Mouse (Mus musculus) left cerebral cortex, postnatal 14 days (tissue): ENCODE data around the gene Pogz. TPM values are rescaled to one million over a fixed set of nuclear protein-coding genes. Genes with fewer than 3 reads are reported as not detected.

Source experiments
- DNase-seq, 2 experiments: peaks; one replicate each; pipeline ENCODE4 v3.0.0; 2021 to 2022; ENCODE audit warnings: low spot score in 2 of 2, mixed read lengths in 1 of 2
- intact Hi-C: fragments of 180-260 bp; cut with DNase I; formaldehyde crosslinking; loops from one replicate; pipeline ENCODE4 v1.15.1; 2025
- total RNA-seq, 2 experiments: library from RNA; stranded (reverse); gene quantifications; 2 replicates each; pipeline ENCODE4 v1.2.3; 2021

Pogz gene
- total RNA-seq, 2 experiments from 2014 or later, result 53.7 to 57.9 TPM

DNA sequence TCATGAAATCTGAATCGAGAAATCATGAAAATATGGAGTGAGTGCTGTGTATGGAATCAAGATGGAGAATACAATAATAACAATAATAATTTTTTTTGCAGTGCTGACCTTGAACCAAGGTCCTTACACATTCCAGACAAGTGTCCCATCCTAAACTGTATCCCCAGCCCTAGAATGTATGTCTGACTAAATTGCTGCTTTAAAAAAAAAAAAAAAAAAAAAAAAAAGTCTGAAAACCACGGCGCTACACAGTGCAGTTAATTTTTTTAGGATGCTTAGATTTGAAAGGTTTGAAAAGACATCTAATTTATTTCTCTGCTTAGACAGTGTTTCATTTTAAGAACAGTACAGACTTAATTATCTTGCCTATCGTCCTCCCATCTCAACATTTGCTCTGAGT is 15.3 kb upstream of the Pogz start:
- intact Hi-C loops, result no loop called here
- no peak for DNase-seq

DNA sequence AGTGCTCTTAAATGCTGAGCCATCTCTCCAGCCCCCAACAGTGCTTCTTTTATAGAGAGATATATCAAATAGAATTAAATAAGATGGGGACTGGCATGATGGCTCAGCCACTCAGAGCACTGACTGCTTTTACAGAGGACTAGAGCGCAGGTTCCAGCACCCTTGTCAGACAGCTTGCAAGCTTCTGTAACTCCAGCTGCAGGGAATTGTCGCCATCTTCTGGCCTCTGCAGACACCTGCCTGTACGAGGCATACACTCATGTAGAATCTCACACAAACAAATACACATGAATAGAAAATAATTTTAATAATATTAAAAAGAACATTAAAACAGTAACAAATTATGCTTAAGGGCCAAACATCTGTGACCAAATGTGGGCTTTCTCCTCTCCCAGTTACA is 13.3 kb upstream of the Pogz start:
- intact Hi-C loops, result no loop called here
- DNase-seq, result no peak

DNA sequence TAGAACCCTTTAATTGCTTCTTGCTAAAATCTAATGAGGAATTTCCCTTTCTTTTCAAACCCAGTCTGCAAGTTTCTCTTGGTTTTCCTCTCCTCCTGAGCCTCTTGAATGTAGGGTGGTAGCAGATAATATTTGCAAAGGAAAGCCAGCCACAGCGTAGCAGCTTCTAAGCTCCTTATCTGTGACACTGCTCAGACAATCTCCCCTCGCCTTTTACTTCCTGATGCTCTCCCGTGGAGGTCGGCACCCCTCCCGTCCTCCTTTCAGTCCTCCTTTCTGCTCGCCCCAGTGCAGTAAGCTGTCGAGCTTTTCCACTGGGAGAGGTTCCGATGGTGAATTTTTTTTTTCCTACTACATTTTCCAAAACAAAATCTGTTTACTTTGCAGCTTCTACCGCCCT is 5.3 kb upstream of the Pogz start:
- intact Hi-C loops, result no loop called here
- DNase-seq, result no peak

DNA sequence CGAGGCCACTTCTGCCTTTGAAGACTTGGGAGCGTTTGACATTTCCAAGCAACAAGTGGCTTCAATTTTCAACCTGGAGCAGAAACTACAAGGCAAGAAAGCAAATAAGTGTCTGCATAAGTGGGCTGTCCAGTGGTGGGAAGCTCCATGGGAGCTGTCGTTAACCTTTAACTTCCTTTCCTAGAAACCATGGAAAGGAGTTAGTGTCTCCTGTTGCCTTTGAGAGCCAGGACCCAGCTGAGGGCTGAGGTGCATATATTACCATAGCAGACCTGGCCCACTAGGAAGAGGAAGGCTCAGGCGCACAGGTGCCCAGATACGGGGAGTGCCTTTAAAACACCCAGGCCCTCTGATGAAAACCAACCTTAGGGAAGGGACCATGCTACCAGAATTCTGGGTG is 4.7 kb upstream of the Pogz start:
- no peak for DNase-seq
- intact Hi-C loops, result no loop called here

DNA sequence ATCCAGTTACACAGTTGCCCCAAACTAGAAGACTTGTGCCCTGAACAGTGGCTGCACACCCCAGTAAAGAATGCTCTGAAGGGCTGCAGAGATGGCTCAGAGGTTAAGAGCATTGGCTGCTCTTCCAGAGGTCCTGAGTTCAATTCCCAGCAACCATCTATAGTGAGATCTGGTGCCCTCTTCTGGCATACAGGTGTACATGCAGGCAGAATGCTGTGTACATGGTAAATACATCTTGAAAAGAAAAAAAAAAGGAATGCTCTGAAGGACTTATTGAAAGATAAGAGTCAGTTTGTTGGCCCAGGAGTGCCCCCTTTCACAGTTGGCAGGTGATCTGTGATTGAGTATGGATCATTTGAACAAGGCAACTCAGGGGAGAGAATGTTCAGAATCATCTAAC is 4.0 kb upstream of the Pogz start:
- intact Hi-C loops, result no loop called here
- DNase-seq, result no peak

DNA sequence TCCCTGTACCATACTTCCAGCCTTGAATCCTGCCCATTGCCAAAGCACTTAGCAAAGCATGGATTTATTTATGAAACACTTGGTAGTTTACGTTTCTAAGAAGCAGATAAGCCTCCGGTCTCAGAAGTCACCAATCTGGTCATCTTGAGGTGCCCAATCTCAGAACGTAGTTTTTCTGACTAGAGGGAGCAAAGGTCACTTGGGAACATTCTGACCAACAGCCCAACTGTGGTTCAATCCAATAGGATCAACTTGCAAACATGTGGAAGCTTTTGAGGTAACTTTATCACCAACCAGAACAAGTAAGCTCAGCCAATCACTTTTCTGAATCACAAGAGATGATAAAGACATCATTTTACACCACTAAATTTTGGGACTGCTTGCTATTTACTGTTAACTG is 2.0 kb upstream of the Pogz start:
- intact Hi-C loops, result loop anchor here (5.0 kb wide), 2 partner anchors 48 to 253 kb away; partner anchors contain the start of genes Cgn and Snx27

DNA sequence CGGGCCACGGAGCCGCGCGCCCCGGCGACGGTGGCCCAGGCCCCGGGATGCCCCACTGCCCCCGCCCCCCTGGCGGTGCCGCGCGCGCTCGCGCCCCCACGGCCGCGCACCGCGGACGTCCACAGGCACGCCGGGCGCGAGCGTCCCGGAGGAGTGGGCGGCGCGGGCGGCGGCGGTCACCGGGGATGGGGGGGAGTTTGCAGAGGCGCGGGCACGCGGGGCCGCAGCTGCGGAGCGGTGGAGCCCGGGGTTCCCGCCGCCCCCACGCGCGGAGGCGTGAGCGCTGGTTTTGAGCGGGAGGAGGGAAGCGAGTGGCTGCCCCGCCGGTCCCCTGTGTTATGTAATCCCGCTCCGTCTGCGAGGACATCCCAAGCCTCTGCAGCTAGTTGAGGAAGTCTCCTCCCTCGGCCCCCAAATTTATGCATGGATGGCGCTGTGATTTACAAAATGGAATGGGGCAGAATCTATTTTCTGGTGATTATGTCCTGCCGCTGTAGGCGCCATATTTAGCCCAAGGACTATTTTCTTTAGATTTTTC is 661 bp downstream of the Pogz start:
- intact Hi-C loops, result loop anchor here (1.0 to 5.0 kb wide), 3 partner anchors 17 to 256 kb away; partner anchors contain the start of genes Cgn and Snx27
- DNase-seq, result peak; percentile 90 to 96

More for the DNA sequence above, 2.0 kb upstream of the Pogz start:
- DNase-seq, result no peak

DNA sequence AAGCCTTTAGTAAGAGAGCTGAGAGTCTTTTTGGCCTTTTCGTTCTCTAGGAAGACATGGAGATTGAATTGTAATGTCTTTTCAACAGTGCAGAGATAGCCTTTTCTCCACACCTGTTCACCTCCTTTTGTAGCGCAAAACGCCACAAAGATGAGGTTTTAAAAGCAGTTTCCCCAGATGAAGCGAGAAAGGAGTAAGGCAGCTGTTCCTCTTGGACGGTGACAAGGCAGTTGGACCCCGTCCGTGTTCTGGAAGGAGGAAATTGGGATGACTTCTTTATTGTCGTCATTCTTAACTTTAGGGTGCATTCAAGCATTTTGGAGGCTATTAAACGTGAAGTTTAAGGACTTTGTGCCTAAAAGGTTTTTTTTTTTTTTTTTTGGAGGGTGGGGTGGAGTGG is 1.3 kb downstream of the Pogz start:
- intact Hi-C loops, result loop anchor here (5.0 kb wide), 2 partner anchors 51 to 256 kb away; partner anchors contain the start of genes Cgn and Snx27
- DNase-seq, result no peak

DNA sequence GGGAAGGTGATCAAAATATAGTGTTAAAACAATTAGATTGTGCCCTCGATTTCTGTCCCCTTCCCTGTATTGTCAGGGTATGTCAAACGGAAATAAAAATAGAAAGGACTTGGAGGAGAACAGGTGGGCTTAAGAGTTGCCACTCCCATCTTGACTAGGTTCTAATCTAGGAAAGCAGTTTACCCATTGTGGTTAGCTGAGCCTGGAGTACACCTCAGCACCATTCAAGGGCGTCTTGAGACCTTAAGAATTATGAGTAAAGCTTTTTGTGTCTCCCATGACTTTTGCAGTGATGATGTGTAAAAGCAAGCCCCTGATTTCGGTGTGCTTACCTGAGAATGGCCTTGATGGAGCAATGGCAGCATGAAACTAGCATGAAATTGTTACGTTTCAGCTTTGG is 1.7 kb downstream of the Pogz start:
- DNase-seq, result no peak
- intact Hi-C loops, result loop anchor here (5.0 kb wide), 2 partner anchors 52 to 257 kb away; partner anchors contain the start of genes Cgn and Snx27

DNA sequence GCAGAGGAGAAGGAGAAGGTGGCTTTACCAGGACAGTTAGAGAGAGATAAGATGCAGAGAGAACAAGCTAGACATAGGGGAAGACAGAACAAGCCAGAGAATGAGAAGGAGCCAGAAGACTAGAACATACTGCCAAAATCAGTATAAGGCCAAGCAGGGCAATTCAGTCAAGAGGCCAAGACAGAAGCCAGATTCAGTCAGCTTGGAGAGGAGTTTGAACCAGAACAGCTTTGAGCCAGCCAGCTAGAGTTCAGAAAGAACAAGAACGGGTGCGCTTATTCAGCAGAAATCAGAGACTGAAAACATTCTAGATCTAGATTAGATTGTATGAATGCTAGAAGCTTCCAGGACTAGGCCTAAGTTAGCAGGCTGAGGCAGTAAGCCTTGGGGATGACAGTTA is 10.0 kb downstream of the Pogz start:
- intact Hi-C loops, result no loop called here

DNA sequence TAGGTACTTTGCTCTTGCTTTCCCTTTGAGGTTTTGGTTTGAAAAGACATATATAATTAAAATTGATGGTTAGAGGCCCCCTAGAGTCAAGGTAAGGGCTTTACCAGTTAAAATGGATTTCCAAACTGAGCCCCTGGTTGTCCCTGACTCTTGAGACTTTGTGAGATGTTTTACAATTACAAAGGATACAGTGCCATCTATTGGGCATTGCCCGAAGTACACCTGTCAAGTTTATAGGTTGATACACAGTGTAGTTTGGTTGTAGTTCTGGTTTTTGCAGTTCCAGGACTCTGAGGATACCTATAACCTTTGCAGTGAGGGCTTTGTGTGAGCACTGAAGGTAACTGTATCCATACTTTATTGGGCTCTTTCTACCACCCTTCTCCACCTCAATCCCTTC is 12.0 kb downstream of the Pogz start:
- intact Hi-C loops, result no loop called here
- DNase-seq, result peak; percentile 79

More for the DNA sequence above, 10.0 kb downstream of the Pogz start:
- DNase-seq, result no peak

DNA sequence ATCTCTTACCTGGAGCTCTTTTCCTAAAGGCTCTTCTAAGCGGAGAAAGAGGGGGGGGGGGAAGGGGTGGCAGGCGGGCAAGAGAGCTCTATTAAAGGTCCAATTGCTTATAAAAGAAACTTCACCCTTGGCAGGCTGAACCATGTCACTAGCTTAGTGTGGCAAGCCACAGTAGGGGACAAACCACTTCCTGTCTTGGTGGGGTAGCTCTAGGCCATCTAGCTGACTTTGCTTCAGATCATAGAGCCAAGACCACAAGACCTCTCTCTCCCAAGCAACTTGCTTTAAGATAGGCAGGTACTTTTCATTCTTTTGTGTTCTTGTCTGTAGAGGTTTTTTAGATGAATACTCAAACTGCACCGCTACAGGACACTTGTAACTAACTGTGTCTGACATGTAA is 14.4 kb downstream of the Pogz start:
- intact Hi-C loops, result no loop called here
- no peak for DNase-seq

DNA sequence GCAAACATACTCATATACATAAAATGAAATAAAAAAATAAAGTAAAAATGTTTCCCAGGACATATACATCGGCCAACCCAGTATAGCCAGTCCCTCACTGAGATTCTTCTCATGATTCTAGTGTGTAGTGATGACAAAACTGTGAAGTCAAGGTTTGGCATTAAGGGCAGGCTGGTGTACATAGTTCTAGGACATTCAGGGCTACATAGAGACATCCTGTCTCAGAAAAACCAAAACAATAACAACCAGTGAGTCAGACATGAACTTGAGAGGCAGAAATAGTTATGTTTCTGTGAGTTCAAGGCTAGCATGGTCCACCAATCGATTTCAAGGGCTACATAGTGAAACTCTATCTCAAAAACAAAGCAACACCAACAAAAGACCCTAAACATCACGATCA is 14.8 kb downstream of the Pogz start:
- DNase-seq, result no peak
- intact Hi-C loops, result no loop called here

DNA sequence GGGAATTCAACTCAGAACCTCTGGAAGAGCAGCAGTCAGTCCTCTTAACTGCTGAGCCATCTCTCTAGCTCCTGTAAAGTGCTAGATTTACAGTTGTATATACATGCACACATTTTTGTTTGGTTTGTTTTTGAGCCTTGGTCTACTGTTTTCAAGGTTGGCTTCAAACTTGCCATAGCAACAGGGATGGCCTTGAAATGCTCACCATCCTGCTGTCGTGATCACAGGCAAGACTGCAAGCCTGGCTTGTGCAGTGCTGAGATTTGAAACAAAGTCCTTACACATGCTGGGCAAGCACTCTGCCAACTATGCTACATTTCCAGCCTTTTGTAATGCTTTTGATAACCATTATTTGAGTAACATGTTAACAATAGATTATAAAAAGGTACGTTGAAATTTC is 22.1 kb downstream of the Pogz start:
- intact Hi-C loops, result no loop called here

DNA sequence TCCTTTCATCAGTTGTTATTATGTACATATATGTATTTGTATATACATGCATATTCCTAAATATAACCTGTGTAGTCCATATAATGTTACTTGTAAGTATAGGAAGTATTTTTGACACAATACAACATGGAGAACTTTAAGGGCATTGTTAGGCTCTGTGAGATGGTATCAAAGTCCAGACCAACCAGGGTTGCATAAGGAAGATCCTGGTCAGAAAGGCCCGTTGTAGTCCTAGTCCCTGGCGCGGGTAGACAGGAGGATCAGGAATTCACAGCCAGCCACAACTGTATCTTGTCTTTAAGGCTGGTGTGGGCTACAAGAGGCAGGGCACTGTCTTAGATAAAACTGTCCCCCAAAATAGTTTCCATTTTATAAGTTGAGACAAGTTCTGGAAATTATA is 31.6 kb downstream of the Pogz start:
- intact Hi-C loops, result no loop called here
- DNase-seq, result no peak

More for the DNA sequence above, 22.1 kb downstream of the Pogz start:
- DNase-seq, result no peak

DNA sequence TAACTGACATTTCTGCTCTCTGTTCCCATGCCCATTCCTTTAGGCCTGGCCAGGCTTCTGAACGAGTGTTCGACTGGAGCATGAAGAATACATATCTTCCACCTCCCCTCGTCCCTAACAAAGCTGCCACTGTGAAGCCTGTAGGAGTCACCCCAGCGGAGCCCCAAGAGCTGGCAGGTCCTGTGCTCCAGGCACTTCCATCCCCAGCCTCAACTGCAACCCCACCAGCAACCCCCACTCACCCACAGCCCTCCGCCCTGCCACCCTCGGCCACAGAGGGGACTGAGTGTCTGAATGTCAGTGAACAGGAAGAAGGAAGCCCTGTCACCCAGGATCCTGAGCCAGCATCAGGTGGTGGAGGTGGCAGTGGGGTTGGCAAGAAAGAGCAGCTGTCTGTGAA is 41.3 kb downstream of the Pogz start:
- intact Hi-C loops, result no loop called here
- no peak for DNase-seq

DNA sequence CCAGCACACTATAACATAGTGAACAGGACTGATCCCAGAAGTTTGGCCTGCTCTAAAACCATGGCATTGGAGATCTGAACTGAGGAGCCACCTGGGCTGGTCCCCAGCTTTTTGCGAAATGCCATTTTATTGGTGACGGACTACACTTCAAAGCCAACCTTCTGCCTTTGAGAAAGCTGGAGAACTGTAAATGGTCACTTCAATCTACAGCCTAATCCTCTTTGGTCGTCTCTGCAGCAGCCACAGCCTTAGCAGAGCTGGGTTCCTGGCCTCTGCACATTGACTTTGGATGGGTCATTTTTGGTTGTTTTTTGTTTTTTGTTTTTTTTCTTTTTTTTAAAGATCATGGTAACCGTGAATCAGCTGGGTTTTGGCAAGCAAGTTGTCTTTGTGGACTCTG is 44.5 kb downstream of the Pogz start:
- no peak for DNase-seq
- intact Hi-C loops, result loop anchor here (5.0 kb wide), 1 partner anchor 115 kb away; no protein-coding TSS in a partner anchor

DNA sequence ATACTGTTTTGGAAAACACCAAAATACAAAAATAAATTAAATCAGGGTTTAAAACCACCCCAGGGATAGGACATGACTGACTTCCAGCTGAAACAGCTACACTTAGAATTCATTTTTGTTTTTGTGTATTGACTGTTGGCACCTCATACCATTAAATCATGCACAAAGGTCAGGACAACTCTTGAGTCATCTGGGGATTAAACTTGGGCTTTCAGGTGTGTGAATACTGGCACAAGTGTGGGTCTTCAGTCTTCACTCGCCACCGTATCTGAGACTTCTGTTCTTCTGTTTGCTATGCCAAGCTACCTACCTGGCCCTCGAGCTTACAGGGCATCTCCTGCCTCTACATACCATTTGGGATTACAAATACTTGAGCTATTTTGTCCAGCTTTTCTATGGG is 45.2 kb downstream of the Pogz start:
- intact Hi-C loops, result loop anchor here (5.0 kb wide), 1 partner anchor 115 kb away; no protein-coding TSS in a partner anchor
- DNase-seq, result no peak

DNA sequence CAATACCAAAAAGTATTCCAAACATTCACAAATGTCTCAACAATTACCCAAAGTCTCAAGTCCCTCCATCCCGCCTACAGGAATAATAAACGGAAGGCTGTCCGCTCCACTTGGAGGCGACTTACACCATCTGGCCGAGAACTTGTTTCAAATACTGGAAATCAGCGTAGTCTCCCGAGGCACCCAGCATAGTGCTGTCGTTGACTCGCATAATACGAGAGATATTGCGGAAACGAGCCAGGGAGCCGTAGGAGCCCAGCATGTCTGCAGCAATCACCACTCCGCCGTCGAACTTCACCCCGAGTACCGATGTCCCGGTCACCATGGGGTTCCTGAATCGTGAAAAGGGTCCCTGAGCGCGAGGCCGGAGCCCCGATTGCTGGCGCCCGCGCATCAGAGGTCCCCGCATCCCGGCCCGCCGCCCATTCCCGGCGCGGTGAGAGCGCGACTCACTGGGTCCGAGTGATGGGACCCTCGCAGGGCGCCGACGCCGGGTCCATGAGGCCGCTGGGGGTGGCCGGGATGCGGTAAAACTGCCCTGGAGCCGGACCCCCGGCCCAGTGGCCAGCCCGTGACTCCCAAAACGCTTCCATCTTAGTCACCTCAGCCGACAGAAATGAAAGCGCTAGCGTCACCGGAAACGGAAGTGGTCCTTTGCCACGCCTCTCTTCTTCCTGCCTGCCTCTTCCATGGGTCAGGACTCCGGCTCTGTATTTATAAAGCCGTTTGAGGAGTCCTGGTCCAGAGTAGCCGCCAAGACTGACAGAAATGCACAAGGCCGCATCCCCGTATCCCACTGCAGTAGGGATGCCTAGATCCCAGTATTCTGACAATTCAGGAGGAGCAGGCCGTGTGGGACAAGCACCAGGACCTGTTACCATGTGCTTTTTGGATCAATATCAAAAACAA is 49.2 kb downstream of the Pogz start, which contains the start of gene Psmb4:
TSS of gene Psmb4 (minus strand) at position 646 of the 909 bp plus-strand sequence.
- peak; percentile 86 to 90 for DNase-seq
- intact Hi-C loops, result no loop called here

DNA sequence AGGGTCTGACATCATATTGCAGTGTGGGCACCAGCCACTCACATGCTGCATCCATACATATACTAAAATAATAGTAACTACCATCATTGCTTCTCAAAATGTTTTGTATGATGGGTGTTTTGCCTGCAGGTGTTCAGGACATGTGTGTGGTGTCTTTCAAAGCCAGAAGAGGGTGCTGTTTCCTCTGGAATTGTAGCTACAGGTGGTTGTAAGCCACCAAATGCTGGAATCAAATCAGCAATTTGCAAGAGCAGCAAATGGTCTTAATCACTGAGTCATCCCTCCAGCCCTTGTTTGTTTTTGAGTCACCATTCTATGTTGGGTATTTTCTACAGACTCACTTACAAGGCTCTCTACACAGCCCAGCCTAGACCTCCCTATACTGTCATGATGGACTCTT is 51.2 kb downstream of the Pogz start:
- intact Hi-C loops, result no loop called here
- DNase-seq, result peak in 1 of 2 experiments; percentile 34

DNA sequence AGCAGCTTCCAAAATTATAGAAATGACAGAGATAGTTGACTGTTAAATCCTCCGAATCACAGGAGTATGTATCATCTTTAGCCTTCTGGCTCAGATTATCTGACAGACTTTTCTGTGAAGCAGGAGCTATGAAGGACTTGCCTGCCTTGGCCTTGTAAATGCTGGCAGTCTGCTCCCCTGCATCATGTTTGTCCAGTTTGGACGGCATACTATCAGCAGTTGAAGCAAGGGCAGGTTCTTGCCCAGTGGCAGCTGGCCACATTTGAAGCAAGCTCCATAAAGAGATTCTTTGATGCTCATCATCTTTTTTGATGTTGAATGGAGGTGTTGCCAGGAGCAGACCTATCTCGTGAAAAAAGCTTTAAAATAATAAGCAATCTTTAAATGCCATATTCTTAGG is 56.7 kb downstream of the Pogz start:
- intact Hi-C loops, result no loop called here

More for the DNA sequence above, 56.7 kb downstream of the Pogz start:
- no peak for DNase-seq
